Mouse (Mus musculus): ENCODE data around the gene Nol11.

GRCm38 (mm10) chr11:107155292-107155691, 33.9 kb downstream of the Nol11 start:
- TF ChIP-seq GATA1 (IDR thresholded peaks at IDR 0.05; ENCODE audit: borderline replicate concordance, low read length): no peak
- TF ChIP-seq FLI1 (IDR thresholded peaks at IDR 0.05; ENCODE audit: low read length): no peak

Data from megakaryocyte, embryonic 14.5 days (primary cell).